Mouse (Mus musculus): ENCODE data around the gene Zp3. TPM values are rescaled to one million over a fixed set of nuclear protein-coding genes. Genes with fewer than 3 reads are reported as not detected.

The Zp3 gene
- polyA plus RNA-seq, 1 experiment from 2014 or later = not detected

- no peaks in the 10 kb centered on the region for H3K9me3 ChIP-seq (ENCODE audit: control insufficient read depth, low read length)
- peak overlapping the region; percentile 41; the same call in 1 of the 2 replicates for H3K4me2 ChIP-seq (ENCODE audit: low read depth, severe bottlenecking)
- no peaks in the 10 kb centered on the region for H3K36me3 ChIP-seq (ENCODE audit: control insufficient read depth, insufficient read depth, low read length)
- H3K27me3 ChIP-seq (ENCODE audit: control insufficient read depth, insufficient read depth, low read length) = no peaks in the 10 kb centered on the region
- H3K27ac ChIP-seq (replicated peaks; ENCODE audit: low read depth, low read length) = peak overlapping the region; percentile 71
- peak; percentile 94 for DNase-seq (ENCODE audit: low spot score)
- H3K4me1 ChIP-seq (ENCODE audit: control insufficient read depth, insufficient read depth, low read length) = peaks cover 4% of the 10 kb centered on the region; the same call in 1 of the 2 replicates
- 8% methylated on average over 28 of the region's 28 CpGs for WGBS
- H3K9ac ChIP-seq (ENCODE audit: low read length) = peak overlapping the region; percentile 34; the same call in 1 of the 2 replicates
- peak overlapping the region; percentile 20; the same call in 1 of the 2 replicates for H3K4me3 ChIP-seq (ENCODE audit: low read depth, low read length)
- ATAC-seq (ENCODE audit: insufficient number of reproducible peaks, low FRiP score, low TSS enrichment, low read depth) = peak; percentile 80
Observed at GRCm38 (mm10) chr5:135957207-135957974, 22.5 kb upstream of the Zp3 start.

- Histone ChIP-seq H3K9ac (ENCODE audit: low read length) (no peak overlapping the region), H3K4me2 (ENCODE audit: low read depth, severe bottlenecking) (peak overlapping the region; percentile 41; the same call in 1 of the 2 replicates), H3K27ac (replicated peaks; ENCODE audit: low read depth, low read length) (no peak overlapping the region; the same call in 1 of the 2 replicates), H3K4me3 (ENCODE audit: low read depth, low read length) (no peak overlapping the region), H3K4me1 (ENCODE audit: control insufficient read depth, insufficient read depth, low read length) (peaks cover 7% of the 10 kb centered on the region; the same call in 1 of the 2 replicates), H3K27me3 (ENCODE audit: control insufficient read depth, insufficient read depth, low read length) (no peaks in the 10 kb centered on the region), H3K36me3 (ENCODE audit: control insufficient read depth, insufficient read depth, low read length) (no peaks in the 10 kb centered on the region), H3K9me3 (ENCODE audit: control insufficient read depth, low read length) (no peaks in the 10 kb centered on the region)
- WGBS = 90% methylated on average over 4 of the region's 4 CpGs
- no peak for DNase-seq (ENCODE audit: low spot score)
- no peak for ATAC-seq (ENCODE audit: insufficient number of reproducible peaks, low FRiP score, low TSS enrichment, low read depth)
Observed at GRCm38 (mm10) chr5:135958367-135958766, 21.5 kb upstream of the Zp3 start.

- no peaks in the 10 kb centered on the region for H3K27me3 ChIP-seq (ENCODE audit: control insufficient read depth, insufficient read depth, low read length)
- no peaks in the 10 kb centered on the region for H3K36me3 ChIP-seq (ENCODE audit: control insufficient read depth, insufficient read depth, low read length)
- WGBS = 95% methylated on average over 7 of the region's 7 CpGs
- DNase-seq (ENCODE audit: low spot score) (no peak), ATAC-seq (ENCODE audit: insufficient number of reproducible peaks, low FRiP score, low TSS enrichment, low read depth) (no peak)
- no peak overlapping the region for H3K27ac ChIP-seq (replicated peaks; ENCODE audit: low read depth, low read length)
- no peak overlapping the region for H3K4me3 ChIP-seq (ENCODE audit: low read depth, low read length)
- no peak overlapping the region for H3K9ac ChIP-seq (ENCODE audit: low read length)
- no peak overlapping the region for H3K4me2 ChIP-seq (ENCODE audit: low read depth, severe bottlenecking)
- H3K9me3 ChIP-seq (ENCODE audit: control insufficient read depth, low read length) = no peaks in the 10 kb centered on the region
- H3K4me1 ChIP-seq (ENCODE audit: control insufficient read depth, insufficient read depth, low read length) = peaks cover 7% of the 10 kb centered on the region; the same call in 1 of the 2 replicates
Observed at GRCm38 (mm10) chr5:135959911-135960310, 20.0 kb upstream of the Zp3 start.

- H3K9ac ChIP-seq (ENCODE audit: low read length) = no peak overlapping the region
- H3K4me1 ChIP-seq (ENCODE audit: control insufficient read depth, insufficient read depth, low read length) = peaks cover 10% of the 10 kb centered on the region; the same call in 1 of the 2 replicates
- no peaks in the 10 kb centered on the region for H3K36me3 ChIP-seq (ENCODE audit: control insufficient read depth, insufficient read depth, low read length)
- no peak for DNase-seq (ENCODE audit: low spot score)
- H3K9me3 ChIP-seq (ENCODE audit: control insufficient read depth, low read length) = no peaks in the 10 kb centered on the region
- ATAC-seq (ENCODE audit: insufficient number of reproducible peaks, low FRiP score, low TSS enrichment, low read depth) = no peak
- H3K27me3 ChIP-seq (ENCODE audit: control insufficient read depth, insufficient read depth, low read length) = 0 out of 2 replicates have a peak, but pooled peaks cover 6% of the 10 kb centered on the region
- peak overlapping the region; percentile 90; the same call in 1 of the 2 replicates for H3K4me2 ChIP-seq (ENCODE audit: low read depth, severe bottlenecking)
- no peak overlapping the region for H3K4me3 ChIP-seq (ENCODE audit: low read depth, low read length)
- 94% methylated on average over 15 of the region's 15 CpGs for WGBS
- H3K27ac ChIP-seq (replicated peaks; ENCODE audit: low read depth, low read length) = no peak overlapping the region
Observed at GRCm38 (mm10) chr5:135960909-135961635, 18.8 kb upstream of the Zp3 start.

- no peak; the same call in 1 of the 2 replicates for ATAC-seq (ENCODE audit: insufficient number of reproducible peaks, low FRiP score, low TSS enrichment, low read depth)
Observed at GRCm38 (mm10) chr5:135962125-135962491, 17.8 kb upstream of the Zp3 start.

GRCm38 (mm10) chr5:135962492-135963279 lies 17.2 kb upstream of the Zp3 start:
- WGBS = under 1% methylated on average over 64 of the region's 64 CpGs
- Histone ChIP-seq H3K4me3 (ENCODE audit: low read depth, low read length) (peak overlapping the region; percentile 56), H3K4me2 (ENCODE audit: low read depth, severe bottlenecking) (peak overlapping the region; percentile 90), H3K9ac (ENCODE audit: low read length) (peak overlapping the region; percentile 94), H3K27me3 (ENCODE audit: control insufficient read depth, insufficient read depth, low read length) (0 out of 2 replicates have a peak, but pooled peaks cover 6% of the 10 kb centered on the region), H3K9me3 (ENCODE audit: control insufficient read depth, low read length) (no peaks in the 10 kb centered on the region), H3K36me3 (ENCODE audit: control insufficient read depth, insufficient read depth, low read length) (no peaks in the 10 kb centered on the region), H3K4me1 (ENCODE audit: control insufficient read depth, insufficient read depth, low read length) (peaks cover 10% of the 10 kb centered on the region; the same call in 1 of the 2 replicates), H3K27ac (replicated peaks; ENCODE audit: low read depth, low read length) (peak overlapping the region; percentile 90)
- peak; percentile 94 for ATAC-seq (ENCODE audit: insufficient number of reproducible peaks, low FRiP score, low TSS enrichment, low read depth)
- DNase-seq (ENCODE audit: low spot score) = peak; percentile 97

More at GRCm38 (mm10) chr5:135962125-135962491, 17.8 kb upstream of the Zp3 start:
- Histone ChIP-seq H3K4me1 (ENCODE audit: control insufficient read depth, insufficient read depth, low read length) (peaks cover 10% of the 10 kb centered on the region; the same call in 1 of the 2 replicates), H3K4me3 (ENCODE audit: low read depth, low read length) (peak overlapping the region; percentile 56), H3K36me3 (ENCODE audit: control insufficient read depth, insufficient read depth, low read length) (no peaks in the 10 kb centered on the region), H3K27ac (replicated peaks; ENCODE audit: low read depth, low read length) (peak overlapping the region; percentile 68), H3K9me3 (ENCODE audit: control insufficient read depth, low read length) (no peaks in the 10 kb centered on the region), H3K27me3 (ENCODE audit: control insufficient read depth, insufficient read depth, low read length) (0 out of 2 replicates have a peak, but pooled peaks cover 6% of the 10 kb centered on the region), H3K4me2 (ENCODE audit: low read depth, severe bottlenecking) (peak overlapping the region; percentile 90), H3K9ac (ENCODE audit: low read length) (no peak overlapping the region)
- WGBS = under 1% methylated on average over 11 of the region's 11 CpGs
- DNase-seq (ENCODE audit: low spot score) = no peak

GRCm38 (mm10) chr5:135963280-135963627 lies 16.6 kb upstream of the Zp3 start:
- peaks cover 7% of the 10 kb centered on the region; the same call in 1 of the 2 replicates for H3K4me1 ChIP-seq (ENCODE audit: control insufficient read depth, insufficient read depth, low read length)
- no peaks in the 10 kb centered on the region for H3K9me3 ChIP-seq (ENCODE audit: control insufficient read depth, low read length)
- DNase-seq (ENCODE audit: low spot score) = no peak
- H3K9ac ChIP-seq (ENCODE audit: low read length) = peak overlapping the region; percentile 94
- ATAC-seq (ENCODE audit: insufficient number of reproducible peaks, low FRiP score, low TSS enrichment, low read depth) = no peak
- H3K27ac ChIP-seq (replicated peaks; ENCODE audit: low read depth, low read length) = peak overlapping the region; percentile 90
- WGBS = 2% methylated on average over 6 of the region's 6 CpGs
- H3K4me3 ChIP-seq (ENCODE audit: low read depth, low read length) = peak overlapping the region; percentile 56
- peak overlapping the region; percentile 90 for H3K4me2 ChIP-seq (ENCODE audit: low read depth, severe bottlenecking)
- 0 out of 2 replicates have a peak, but pooled peaks cover 6% of the 10 kb centered on the region for H3K27me3 ChIP-seq (ENCODE audit: control insufficient read depth, insufficient read depth, low read length)
- H3K36me3 ChIP-seq (ENCODE audit: control insufficient read depth, insufficient read depth, low read length) = no peaks in the 10 kb centered on the region

Measured in limb, embryonic 11.5 days (tissue).